Mouse (Mus musculus) E14TG2a.4 (cell line): Measurements from ENCODE around the gene Olfr958.

Experiments used
- CTCF ChIP-seq: conservative IDR thresholded peaks from 2 replicates; pipeline ENCODE4 v1.5.1; 2014; ENCODE audit warnings: low read length
- NANOG ChIP-seq: IDR thresholded peaks from 2 replicates; pipeline ENCODE4 v1.6.1; 2014; ENCODE audit warnings: borderline replicate concordance, low read length, mixed read lengths
- POU5F1 ChIP-seq: IDR thresholded peaks from 2 replicates; pipeline ENCODE4 v1.6.1; 2014; ENCODE audit warnings: low read length, borderline replicate concordance

- TF ChIP-seq CTCF (no peak), NANOG (no peak), POU5F1 (no peak)
Measured at GRCm38 (mm10) chr9:39577050-39577449, 23.2 kb upstream of the Olfr958 start.
